Mouse (Mus musculus): ENCODE data around the gene Pdgfc. TPM values are rescaled to one million over a fixed set of nuclear protein-coding genes. Genes with fewer than 3 reads are reported as not detected.

The Pdgfc gene
- polyA plus RNA-seq, 1 experiment from 2014 or later, result 36.0 TPM

- Histone ChIP-seq H3K4me1 (peaks cover 12% of the 10 kb centered on the region), H3K27ac (no peak overlapping the region), H3K4me3 (no peak overlapping the region), H3K4me2 (no peak overlapping the region), H3K27me3 (no peaks in the 10 kb centered on the region), H3K9me3 (no peaks in the 10 kb centered on the region), H3K36me3 (no peaks in the 10 kb centered on the region), H3K9ac (no peak overlapping the region)
- no peak for ATAC-seq (ENCODE audit: insufficient number of reproducible peaks, insufficient read depth, low FRiP score, low TSS enrichment, low read depth)
Measured at GRCm38 (mm10) chr3:81051522-81051921, 15.3 kb downstream of the Pdgfc start.

GRCm38 (mm10) chr3:81052422-81052821, 16.2 kb downstream of the Pdgfc start:
- WGBS, result 65% methylated on average over 6 of the region's 6 CpGs
- ATAC-seq (ENCODE audit: insufficient number of reproducible peaks, insufficient read depth, low FRiP score, low TSS enrichment, low read depth), result no peak
- Histone ChIP-seq H3K27ac (no peak overlapping the region), H3K9me3 (no peaks in the 10 kb centered on the region), H3K4me2 (no peak overlapping the region), H3K36me3 (no peaks in the 10 kb centered on the region), H3K9ac (no peak overlapping the region), H3K4me1 (peaks cover 7% of the 10 kb centered on the region; the same call in 1 of the 2 replicates), H3K27me3 (no peaks in the 10 kb centered on the region), H3K4me3 (no peak overlapping the region)

GRCm38 (mm10) chr3:81054074-81054473, 17.9 kb downstream of the Pdgfc start:
- Histone ChIP-seq H3K4me2 (no peak overlapping the region), H3K4me1 (peaks cover 15% of the 10 kb centered on the region; the same call in 1 of the 2 replicates), H3K27ac (no peak overlapping the region), H3K9ac (no peak overlapping the region), H3K9me3 (no peaks in the 10 kb centered on the region), H3K27me3 (no peaks in the 10 kb centered on the region), H3K36me3 (no peaks in the 10 kb centered on the region), H3K4me3 (no peak overlapping the region)
- no peak for ATAC-seq (ENCODE audit: insufficient number of reproducible peaks, insufficient read depth, low FRiP score, low TSS enrichment, low read depth)

- WGBS, result 77% methylated on average over 1 of the region's 1 CpGs
- H3K36me3 ChIP-seq, result no peaks in the 10 kb centered on the region
- no peak for ATAC-seq (ENCODE audit: insufficient number of reproducible peaks, insufficient read depth, low FRiP score, low TSS enrichment, low read depth)
- H3K4me3 ChIP-seq, result no peak overlapping the region
- no peaks in the 10 kb centered on the region for H3K9me3 ChIP-seq
- no peaks in the 10 kb centered on the region for H3K27me3 ChIP-seq
- H3K4me2 ChIP-seq, result no peak overlapping the region
- H3K27ac ChIP-seq, result no peak overlapping the region
- H3K4me1 ChIP-seq, result peaks cover 10% of the 10 kb centered on the region; the same call in 1 of the 2 replicates
- no peak overlapping the region for H3K9ac ChIP-seq
Measured at GRCm38 (mm10) chr3:81057719-81058118, 21.5 kb downstream of the Pdgfc start.

GRCm38 (mm10) chr3:81058527-81059031, 22.4 kb downstream of the Pdgfc start:
- Histone ChIP-seq H3K27me3 (no peaks in the 10 kb centered on the region), H3K9ac (no peak overlapping the region), H3K36me3 (no peaks in the 10 kb centered on the region), H3K9me3 (no peaks in the 10 kb centered on the region), H3K4me1 (peaks cover 8% of the 10 kb centered on the region; the same call in 1 of the 2 replicates), H3K27ac (0 out of 2 replicates have a peak overlapping the region, but pooled peaks have one; percentile 12), H3K4me3 (no peak overlapping the region), H3K4me2 (no peak overlapping the region)
- ATAC-seq (ENCODE audit: insufficient number of reproducible peaks, insufficient read depth, low FRiP score, low TSS enrichment, low read depth), result no peak
- WGBS, result 31% methylated on average over 4 of the region's 4 CpGs

- no peak overlapping the region for H3K4me2 ChIP-seq
- no peaks in the 10 kb centered on the region for H3K4me1 ChIP-seq
- H3K9ac ChIP-seq, result no peak overlapping the region
- no peak for ATAC-seq (ENCODE audit: insufficient number of reproducible peaks, insufficient read depth, low FRiP score, low TSS enrichment, low read depth)
- H3K4me3 ChIP-seq, result no peak overlapping the region
- H3K9me3 ChIP-seq, result no peaks in the 10 kb centered on the region
- H3K27ac ChIP-seq, result no peak overlapping the region
- 51% methylated on average over 2 of the region's 2 CpGs for WGBS
- no peaks in the 10 kb centered on the region for H3K27me3 ChIP-seq
- no peaks in the 10 kb centered on the region for H3K36me3 ChIP-seq
Measured at GRCm38 (mm10) chr3:81068550-81068949, 32.3 kb downstream of the Pdgfc start.

GRCm38 (mm10) chr3:81101136-81101535, 64.9 kb downstream of the Pdgfc start:
- Histone ChIP-seq H3K9ac (no peak overlapping the region), H3K27me3 (no peaks in the 10 kb centered on the region), H3K4me2 (no peak overlapping the region), H3K36me3 (no peaks in the 10 kb centered on the region), H3K27ac (no peak overlapping the region), H3K4me1 (no peaks in the 10 kb centered on the region), H3K9me3 (no peaks in the 10 kb centered on the region), H3K4me3 (no peak overlapping the region)
- ATAC-seq (ENCODE audit: insufficient number of reproducible peaks, insufficient read depth, low FRiP score, low TSS enrichment, low read depth), result no peak
- 66% methylated on average over 1 of the region's 1 CpGs for WGBS

GRCm38 (mm10) chr3:81102158-81102876, 66.1 kb downstream of the Pdgfc start:
- Histone ChIP-seq H3K9ac (no peak overlapping the region), H3K4me1 (no peaks in the 10 kb centered on the region), H3K4me2 (no peak overlapping the region), H3K9me3 (no peaks in the 10 kb centered on the region), H3K36me3 (no peaks in the 10 kb centered on the region), H3K4me3 (no peak overlapping the region), H3K27me3 (no peaks in the 10 kb centered on the region), H3K27ac (no peak overlapping the region)
- no peak for ATAC-seq (ENCODE audit: insufficient number of reproducible peaks, insufficient read depth, low FRiP score, low TSS enrichment, low read depth)
- WGBS, result 50% methylated on average over 3 of the region's 3 CpGs

- Histone ChIP-seq H3K9me3 (no peaks in the 10 kb centered on the region), H3K36me3 (no peaks in the 10 kb centered on the region), H3K4me2 (no peak overlapping the region), H3K4me1 (no peaks in the 10 kb centered on the region), H3K9ac (no peak overlapping the region), H3K27me3 (no peaks in the 10 kb centered on the region), H3K27ac (no peak overlapping the region), H3K4me3 (no peak overlapping the region)
- 72% methylated on average over 5 of the region's 5 CpGs for WGBS
- ATAC-seq (ENCODE audit: insufficient number of reproducible peaks, insufficient read depth, low FRiP score, low TSS enrichment, low read depth), result no peak
Measured at GRCm38 (mm10) chr3:81102877-81103420, 66.7 kb downstream of the Pdgfc start.

- H3K27ac ChIP-seq, result no peak overlapping the region
- no peaks in the 10 kb centered on the region for H3K9me3 ChIP-seq
- H3K36me3 ChIP-seq, result no peaks in the 10 kb centered on the region
- no peak overlapping the region for H3K9ac ChIP-seq
- no peak overlapping the region for H3K4me3 ChIP-seq
- ATAC-seq (ENCODE audit: insufficient number of reproducible peaks, insufficient read depth, low FRiP score, low TSS enrichment, low read depth), result no peak
- WGBS, result 63% methylated on average over 1 of the region's 1 CpGs
- no peaks in the 10 kb centered on the region for H3K4me1 ChIP-seq
- H3K4me2 ChIP-seq, result no peak overlapping the region
- no peaks in the 10 kb centered on the region for H3K27me3 ChIP-seq
Measured at GRCm38 (mm10) chr3:81107515-81107914, 71.3 kb downstream of the Pdgfc start.

GRCm38 (mm10) chr3:81110968-81111367, 74.8 kb downstream of the Pdgfc start:
- H3K9me3 ChIP-seq, result no peaks in the 10 kb centered on the region
- H3K27me3 ChIP-seq, result no peaks in the 10 kb centered on the region
- no peak overlapping the region for H3K9ac ChIP-seq
- 58% methylated on average over 1 of the region's 1 CpGs for WGBS
- no peak for ATAC-seq (ENCODE audit: insufficient number of reproducible peaks, insufficient read depth, low FRiP score, low TSS enrichment, low read depth)
- H3K36me3 ChIP-seq, result no peaks in the 10 kb centered on the region
- H3K27ac ChIP-seq, result no peak overlapping the region
- no peak overlapping the region for H3K4me3 ChIP-seq
- no peak overlapping the region for H3K4me2 ChIP-seq
- H3K4me1 ChIP-seq, result no peaks in the 10 kb centered on the region

- 90% methylated on average over 3 of the region's 3 CpGs for WGBS
Measured at GRCm38 (mm10) chr3:81112892-81113291, 76.7 kb downstream of the Pdgfc start.

More at GRCm38 (mm10) chr3:81112892-81113291, 76.7 kb downstream of the Pdgfc start:
- H3K27me3 ChIP-seq, result no peaks in the 10 kb centered on the region
- H3K27ac ChIP-seq, result no peak overlapping the region
- ATAC-seq (ENCODE audit: insufficient number of reproducible peaks, insufficient read depth, low FRiP score, low TSS enrichment, low read depth), result no peak
- no peaks in the 10 kb centered on the region for H3K9me3 ChIP-seq
- H3K9ac ChIP-seq, result no peak overlapping the region
- H3K4me1 ChIP-seq, result no peaks in the 10 kb centered on the region
- no peak overlapping the region for H3K4me3 ChIP-seq
- no peaks in the 10 kb centered on the region for H3K36me3 ChIP-seq
- H3K4me2 ChIP-seq, result no peak overlapping the region

Data from embryonic facial prominence, embryonic 13.5 days (tissue).